Mouse (Mus musculus): Measurements from ENCODE around the gene Akap7.

Gene Akap7

GRCm38 (mm10) chr10:25307770-25308169, at the start of gene Akap7:
Akap7 (minus strand) TSS chr10:25307870.
- no peak for DNase-seq (ENCODE audit: low spot score)

GRCm38 (mm10) chr10:25354390-25354789, 46.7 kb upstream of the Akap7 start:
- DNase-seq (ENCODE audit: low spot score): no peak

- DNase-seq (ENCODE audit: low spot score): no peak
Measured at GRCm38 (mm10) chr10:25353941-25354340, 46.3 kb upstream of the Akap7 start.

- DNase-seq (ENCODE audit: low spot score): no peak
Measured at GRCm38 (mm10) chr10:25342801-25343200, 35.1 kb upstream of the Akap7 start.

GRCm38 (mm10) chr10:25340675-25341074, 33.0 kb upstream of the Akap7 start:
- no peak for DNase-seq (ENCODE audit: low spot score)

- DNase-seq (ENCODE audit: low spot score): no peak
Measured at GRCm38 (mm10) chr10:25333390-25334079, 25.9 kb upstream of the Akap7 start.

- DNase-seq (ENCODE audit: low spot score): no peak
Measured at GRCm38 (mm10) chr10:25331321-25332049, 23.8 kb upstream of the Akap7 start.

GRCm38 (mm10) chr10:25330094-25330493, 22.4 kb upstream of the Akap7 start:
- DNase-seq (ENCODE audit: low spot score): no peak

- no peak for DNase-seq (ENCODE audit: low spot score)
Measured at GRCm38 (mm10) chr10:25327511-25327910, 19.8 kb upstream of the Akap7 start.

- DNase-seq (ENCODE audit: low spot score): no peak
Measured at GRCm38 (mm10) chr10:25325690-25326089, 18.0 kb upstream of the Akap7 start.

- DNase-seq (ENCODE audit: low spot score): no peak
Measured at GRCm38 (mm10) chr10:25321198-25321597, 13.5 kb upstream of the Akap7 start.

GRCm38 (mm10) chr10:25319531-25319930, 11.9 kb upstream of the Akap7 start:
- no peak for DNase-seq (ENCODE audit: low spot score)

- no peak for DNase-seq (ENCODE audit: low spot score)
Measured at GRCm38 (mm10) chr10:25318405-25318804, 10.7 kb upstream of the Akap7 start.

- DNase-seq (ENCODE audit: low spot score): no peak
Measured at GRCm38 (mm10) chr10:25317665-25318064, 10.0 kb upstream of the Akap7 start.

- no peak for DNase-seq (ENCODE audit: low spot score)
Measured at GRCm38 (mm10) chr10:25313856-25314584, 6.3 kb upstream of the Akap7 start.

GRCm38 (mm10) chr10:25311554-25312212, 4.0 kb upstream of the Akap7 start:
- DNase-seq (ENCODE audit: low spot score): no peak

GRCm38 (mm10) chr10:25310736-25311135, 3.1 kb upstream of the Akap7 start:
- DNase-seq (ENCODE audit: low spot score): no peak

- no peak for DNase-seq (ENCODE audit: low spot score)
Measured at GRCm38 (mm10) chr10:25309996-25310395, 2.3 kb upstream of the Akap7 start.

GRCm38 (mm10) chr10:25305146-25305545, 2.5 kb downstream of the Akap7 start:
- DNase-seq (ENCODE audit: low spot score): no peak

- DNase-seq (ENCODE audit: low spot score): no peak
Measured at GRCm38 (mm10) chr10:25304608-25305007, 3.1 kb downstream of the Akap7 start.

GRCm38 (mm10) chr10:25299031-25299529, 8.6 kb downstream of the Akap7 start:
- DNase-seq (ENCODE audit: low spot score): no peak

- no peak for DNase-seq (ENCODE audit: low spot score)
Measured at GRCm38 (mm10) chr10:25298264-25298671, 9.4 kb downstream of the Akap7 start.
